Mouse (Mus musculus): ENCODE results near the gene Slc25a22.
"Not testable (repeated sequence)": the region's sequence is repeated elsewhere in the genome, so short reads cannot be mapped to it uniquely, and the experiment has no call there.

The Slc25a22 gene

DNA sequence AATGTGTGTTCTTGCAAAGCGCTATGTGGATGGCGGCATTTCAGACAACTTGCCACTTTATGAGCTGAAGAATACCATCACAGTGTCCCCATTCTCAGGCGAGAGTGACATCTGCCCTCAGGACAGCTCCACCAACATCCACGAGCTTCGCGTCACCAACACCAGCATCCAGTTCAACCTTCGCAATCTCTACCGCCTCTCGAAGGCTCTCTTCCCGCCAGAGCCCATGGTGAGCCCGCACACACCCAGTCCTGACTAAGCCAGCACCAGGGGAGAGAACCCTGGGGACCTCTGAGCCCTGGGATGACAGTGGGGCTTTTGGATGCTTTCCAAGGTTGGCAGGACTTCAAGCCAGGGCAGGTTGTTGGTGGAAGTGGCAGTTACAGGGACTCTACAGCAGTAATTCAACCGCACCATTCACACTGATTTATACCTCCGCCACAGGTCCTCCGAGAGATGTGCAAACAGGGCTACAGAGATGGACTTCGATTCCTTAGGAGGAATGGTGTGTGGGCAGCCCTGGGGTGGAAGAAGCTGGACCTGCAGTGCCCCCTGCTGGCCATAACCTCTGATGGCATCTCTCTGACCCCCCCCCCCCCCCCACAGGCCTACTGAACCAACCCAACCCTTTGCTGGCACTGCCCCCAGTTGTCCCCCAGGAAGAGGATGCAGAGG, 20.4 kb upstream of the Slc25a22 start:
- no peak for DNase-seq (ENCODE audit: low read depth)

DNA sequence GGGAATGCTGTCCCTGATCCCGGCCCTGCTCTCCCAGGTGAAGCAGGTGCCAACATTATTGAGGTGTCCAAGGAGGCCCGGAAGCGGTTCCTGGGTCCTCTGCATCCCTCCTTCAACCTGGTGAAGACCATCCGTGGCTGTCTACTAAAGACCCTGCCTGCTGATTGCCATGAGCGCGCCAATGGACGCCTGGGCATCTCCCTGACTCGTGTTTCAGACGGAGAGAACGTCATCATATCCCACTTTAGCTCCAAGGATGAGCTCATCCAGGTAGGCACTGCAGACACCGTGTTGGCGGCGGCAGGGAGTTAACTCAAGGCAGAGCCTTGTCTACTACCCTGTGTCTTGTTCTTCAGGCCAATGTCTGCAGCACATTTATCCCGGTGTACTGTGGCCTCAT, 19.5 kb upstream of the Slc25a22 start:
- DNase-seq (ENCODE audit: low read depth) = no peak

DNA sequence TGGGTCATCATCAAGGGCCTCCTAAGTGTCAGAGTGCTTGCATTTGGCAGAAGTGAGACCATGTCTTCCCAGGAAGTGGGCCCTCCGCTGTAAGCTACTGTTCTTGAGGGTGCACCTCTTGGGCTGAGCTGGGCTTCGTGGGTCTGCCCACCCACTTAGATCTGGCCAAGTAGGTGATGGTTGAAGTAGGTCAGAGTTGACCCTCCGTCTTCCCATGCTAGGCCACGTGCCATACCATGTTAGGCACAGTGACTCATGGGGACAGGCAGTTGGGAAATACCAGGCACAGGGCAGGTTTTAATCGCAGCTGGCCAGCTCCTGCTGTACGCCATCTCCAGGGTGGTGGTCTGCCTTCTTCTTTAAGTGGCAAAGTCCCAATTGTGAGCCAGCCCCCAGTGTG, 19.0 kb upstream of the Slc25a22 start:
- no peak for DNase-seq (ENCODE audit: low read depth)

DNA sequence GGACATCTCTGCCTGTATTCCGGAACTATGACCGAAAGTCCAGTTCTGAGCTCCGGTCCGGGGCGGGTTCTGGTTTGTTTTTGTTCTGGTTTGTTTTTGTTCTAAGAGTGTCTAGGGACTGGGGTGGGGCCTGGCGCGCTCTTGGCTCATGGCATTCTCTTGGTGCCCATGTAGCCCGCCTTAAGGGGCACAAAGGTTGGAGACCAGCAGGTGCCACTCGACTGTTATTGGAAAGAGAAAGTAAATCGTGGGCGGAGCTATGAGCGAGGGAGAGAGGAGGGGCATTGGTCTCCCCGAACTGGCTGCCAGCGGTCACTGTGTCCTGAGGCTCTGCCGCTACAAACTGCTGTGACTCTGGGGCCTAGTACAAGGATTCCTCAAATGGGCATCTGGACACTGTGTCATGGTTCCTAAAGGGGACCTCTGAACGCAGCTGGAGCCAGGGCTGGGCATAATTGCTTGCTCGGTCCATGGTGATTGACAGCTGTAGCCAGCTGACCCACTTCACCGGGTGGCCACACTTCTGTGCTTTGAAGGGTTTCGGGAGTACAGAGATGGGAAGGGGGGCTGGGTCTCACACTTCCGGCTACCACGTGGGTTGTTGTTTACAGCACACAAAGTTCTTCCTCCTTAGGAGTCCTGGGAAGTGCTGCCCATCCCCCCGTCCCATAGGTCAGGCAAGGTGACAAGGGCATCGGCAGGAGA, 18.1 kb upstream of the Slc25a22 start:
- DNase-seq (ENCODE audit: low read depth) = no peak

DNA sequence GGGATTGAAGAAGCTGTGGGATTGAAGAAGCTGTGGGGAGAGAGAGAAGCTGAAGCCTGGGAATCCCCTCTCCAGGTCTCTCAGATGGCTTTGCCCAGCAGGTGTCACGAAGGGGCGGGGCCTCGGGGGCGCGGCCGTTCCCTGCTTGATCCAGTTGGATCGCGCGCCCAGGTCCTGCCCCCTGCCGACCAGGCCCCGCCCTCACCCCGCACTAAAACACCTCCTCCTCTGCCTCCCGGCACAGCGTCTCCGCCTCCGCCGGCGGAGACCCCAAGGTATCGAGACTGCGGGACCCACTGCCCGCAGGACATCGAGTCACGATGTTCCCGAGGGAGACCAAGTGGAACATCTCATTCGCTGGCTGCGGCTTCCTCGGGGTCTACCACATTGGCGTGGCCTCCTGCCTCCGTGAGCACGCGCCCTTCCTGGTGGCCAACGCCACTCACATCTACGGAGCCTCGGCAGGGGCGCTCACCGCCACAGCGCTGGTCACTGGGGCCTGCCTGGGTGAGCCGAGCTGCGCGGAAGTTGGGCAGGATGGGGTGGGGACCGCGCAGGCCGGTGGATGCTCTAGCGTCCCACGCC, 17.4 kb upstream of the Slc25a22 start, which contains the start of gene Pnpla2:
TSS of gene Pnpla2 (plus strand) at position 232 of the 585 bp plus-strand sequence.
- DNase-seq (ENCODE audit: low read depth) = no peak

DNA sequence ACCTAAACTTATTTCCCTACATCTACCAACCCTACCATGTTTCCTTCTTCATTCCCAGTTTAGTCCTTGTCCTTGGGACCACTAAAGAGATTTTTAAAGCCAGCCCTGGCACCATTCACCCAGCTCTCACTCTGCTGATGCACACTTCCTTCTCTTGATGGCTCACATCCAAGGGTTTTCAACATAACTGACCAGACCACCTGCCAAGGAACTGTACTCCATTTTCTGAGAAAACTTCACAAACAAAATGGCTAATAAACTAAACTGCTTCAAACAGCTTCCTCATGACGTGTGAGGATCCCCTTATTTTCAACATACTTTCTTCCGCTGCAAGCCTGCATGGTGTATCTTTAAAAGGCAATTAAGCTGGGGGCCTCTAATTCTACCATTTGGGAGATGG, 15.9 kb upstream of the Slc25a22 start:
- no peak for DNase-seq (ENCODE audit: low read depth)

DNA sequence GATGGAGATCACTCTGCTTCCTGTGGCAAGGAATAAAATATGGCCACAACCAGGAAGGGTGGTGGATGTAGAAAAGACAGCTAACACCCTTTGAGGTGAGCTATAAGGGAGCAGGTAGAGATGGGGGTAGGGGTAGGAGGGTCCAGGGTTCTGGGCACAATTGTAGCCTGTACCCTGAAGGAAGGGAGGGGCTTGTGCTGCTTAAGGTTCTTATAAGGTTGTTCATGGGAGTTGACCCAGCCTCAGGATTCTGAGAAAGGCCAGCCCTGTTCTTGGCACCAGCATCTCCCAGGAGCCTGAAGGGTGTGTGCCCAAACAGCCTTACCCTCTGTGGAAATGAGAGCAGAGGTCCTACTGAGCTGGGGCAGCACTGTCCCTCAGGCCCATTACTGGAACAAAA, 14.2 kb upstream of the Slc25a22 start:
- DNase-seq (ENCODE audit: low read depth) = no peak

DNA sequence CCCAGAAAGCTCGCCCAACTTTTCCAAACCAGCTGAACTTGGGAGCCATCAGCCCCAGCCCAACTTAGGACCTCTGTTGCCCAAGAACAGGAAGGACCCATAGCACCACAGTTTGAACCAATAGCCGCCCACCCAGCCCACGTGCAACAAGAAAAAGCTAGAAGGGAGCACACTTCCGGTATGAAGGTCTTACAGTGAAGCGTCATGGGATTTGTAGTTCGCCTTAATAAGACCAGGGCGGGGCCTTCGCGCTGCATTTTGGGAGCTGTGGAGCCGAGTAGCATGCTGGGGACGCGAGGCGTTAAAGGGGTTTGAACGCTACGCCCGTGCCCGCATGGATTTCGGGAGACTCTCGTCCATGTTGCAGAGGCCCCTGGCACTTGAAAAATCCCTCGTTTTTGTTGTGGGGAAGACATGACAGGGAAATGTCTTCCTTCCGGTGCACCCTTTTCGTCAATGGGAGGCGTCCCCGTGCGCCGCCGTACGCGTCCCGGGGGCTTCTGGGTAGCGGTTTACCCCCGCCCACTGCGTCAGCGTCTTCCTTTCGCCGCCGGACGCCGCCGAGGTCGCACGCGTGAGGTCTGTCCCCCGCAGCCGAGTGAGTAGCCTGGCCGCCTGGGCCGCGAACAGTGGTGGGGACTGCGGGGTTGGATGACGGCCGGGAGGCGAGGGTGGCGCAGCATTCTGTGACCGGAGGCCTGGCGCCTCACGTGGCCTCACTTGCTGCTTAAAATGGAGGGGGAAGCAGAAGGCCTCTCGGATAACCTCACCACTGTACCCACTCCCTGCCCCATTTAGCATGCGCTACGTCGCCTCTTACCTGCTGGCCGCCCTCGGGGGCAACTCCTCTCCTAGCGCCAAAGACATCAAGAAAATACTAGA, 9.7 kb upstream of the Slc25a22 start, which contains the start of gene Rplp2:
TSS of gene Rplp2 (plus strand) at position 261 of the 882 bp plus-strand sequence.
- DNase-seq (ENCODE audit: low read depth) = peak; percentile 84

DNA sequence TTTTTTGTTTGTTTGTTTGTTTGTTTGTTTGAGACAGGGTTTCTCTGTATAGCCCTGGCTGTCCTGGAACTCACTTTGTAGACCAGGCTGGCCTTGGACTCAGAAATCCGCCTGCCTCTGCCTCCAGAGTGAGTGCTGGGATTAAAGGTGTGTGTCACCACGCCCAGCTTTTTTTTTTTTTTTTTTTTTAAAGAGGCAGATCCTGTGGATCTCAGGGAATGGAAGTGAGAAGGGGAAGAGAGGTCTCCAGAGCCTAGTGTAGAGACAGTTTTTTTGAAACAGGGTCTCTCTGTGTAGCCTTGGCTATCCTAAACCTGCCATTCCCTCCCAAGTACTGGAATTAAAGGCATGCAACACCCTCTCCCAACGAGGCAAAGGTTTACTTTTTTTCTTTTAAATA, 8.7 kb upstream of the Slc25a22 start:
- DNase-seq (ENCODE audit: low read depth) = not testable (repeated sequence)

DNA sequence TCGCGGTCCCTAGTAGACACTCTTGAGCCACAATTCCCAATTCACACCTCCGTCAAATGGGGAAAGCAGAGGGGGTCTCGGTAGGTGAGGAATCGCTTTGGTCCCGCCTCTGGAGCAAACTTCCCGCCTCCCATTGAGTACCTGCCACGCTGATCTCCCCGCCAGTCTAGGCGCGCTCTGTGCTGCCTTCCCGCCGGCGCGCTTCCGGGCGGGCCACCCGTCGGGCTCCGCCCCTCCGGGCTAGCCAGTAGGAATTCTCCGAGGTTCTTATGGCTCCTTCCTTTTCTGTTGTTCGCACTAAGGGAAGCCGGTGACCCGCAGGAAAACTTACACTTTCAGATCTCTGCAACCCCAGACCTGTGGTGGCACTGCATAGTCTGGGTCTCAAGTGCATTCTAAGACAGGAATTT, 6.1 kb upstream of the Slc25a22 start, which contains the start of gene Pidd1:
TSS of gene Pidd1 (minus strand) at position 198 of the 410 bp plus-strand sequence.
- no peak for DNase-seq (ENCODE audit: low read depth)

DNA sequence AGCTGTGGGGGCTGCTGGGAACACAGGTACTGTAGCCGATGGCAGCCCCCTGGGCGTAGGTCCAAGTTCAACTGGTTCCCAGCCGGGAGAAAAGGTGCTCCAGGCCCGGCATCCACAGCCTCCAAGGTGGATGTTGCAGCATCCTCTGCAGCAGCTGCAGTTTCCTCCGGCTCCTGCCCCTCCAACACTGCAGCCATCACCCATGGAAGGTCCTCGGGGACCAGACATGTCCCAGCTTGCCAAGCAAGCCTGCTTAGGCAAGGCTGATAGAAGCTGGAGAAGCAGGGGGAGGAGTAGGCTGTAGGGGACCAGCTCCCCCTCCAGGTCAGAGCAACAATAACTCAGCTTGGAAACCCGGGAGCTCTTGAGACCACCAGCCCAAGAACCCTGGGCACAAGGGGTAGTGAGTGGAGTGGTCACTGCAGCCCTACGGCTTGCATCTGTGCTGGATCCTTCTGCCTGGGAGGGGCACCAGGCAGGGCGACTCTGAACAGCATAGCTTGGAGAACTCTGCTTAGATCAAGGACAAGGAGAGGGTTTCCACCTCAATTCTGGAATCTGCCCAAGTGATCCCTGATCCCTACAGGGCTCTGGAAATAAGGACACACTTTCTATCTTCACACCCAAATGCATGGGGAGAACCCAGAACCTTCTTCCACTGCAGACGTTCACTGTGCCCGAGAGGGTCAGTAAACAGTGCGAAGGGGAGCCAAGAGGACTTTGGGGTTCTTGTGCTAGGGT, 5.6 kb upstream of the Slc25a22 start:
- DNase-seq (ENCODE audit: low read depth) = no peak

DNA sequence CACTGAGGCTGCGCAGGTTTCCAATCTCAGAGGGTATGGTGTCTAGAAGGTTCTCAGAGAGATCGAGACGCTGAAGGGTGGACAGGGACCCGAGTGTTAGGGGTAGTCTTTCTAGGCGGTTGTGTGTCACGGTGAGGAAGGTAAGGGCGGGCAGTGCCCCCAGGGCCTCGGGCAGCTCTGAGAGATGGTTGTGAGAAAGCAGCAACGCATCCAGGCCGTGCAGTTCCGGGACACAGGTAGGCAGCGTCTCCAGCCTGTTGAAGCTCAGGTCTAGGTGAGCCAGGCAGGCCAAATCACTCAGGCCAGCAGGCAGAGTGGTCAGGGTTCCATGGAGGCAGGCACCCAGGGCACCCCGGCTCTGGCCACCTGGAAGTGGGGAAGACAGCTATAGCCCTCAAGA, 4.5 kb upstream of the Slc25a22 start:
- DNase-seq (ENCODE audit: low read depth) = no peak

DNA sequence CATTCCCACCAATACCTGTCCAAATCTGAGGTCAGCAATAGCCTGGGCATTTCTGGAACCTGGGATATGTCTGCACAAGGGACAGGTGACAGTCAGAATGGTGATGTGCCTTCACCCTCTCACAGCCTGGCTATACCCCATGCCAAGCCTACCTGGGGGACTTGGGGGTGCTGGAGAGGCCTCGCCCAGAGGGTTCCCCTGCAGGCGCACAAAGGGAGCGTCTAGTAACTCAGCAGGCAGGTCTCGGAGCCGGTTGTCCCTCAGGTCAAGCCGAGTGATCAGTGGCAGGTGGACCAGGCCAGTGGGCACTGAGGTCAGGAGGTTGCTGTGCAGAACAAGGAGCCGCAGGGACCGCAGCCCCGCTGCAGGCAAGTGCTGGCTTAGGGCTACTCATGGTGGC, 3.8 kb upstream of the Slc25a22 start:
- DNase-seq (ENCODE audit: low read depth) = no peak

DNA sequence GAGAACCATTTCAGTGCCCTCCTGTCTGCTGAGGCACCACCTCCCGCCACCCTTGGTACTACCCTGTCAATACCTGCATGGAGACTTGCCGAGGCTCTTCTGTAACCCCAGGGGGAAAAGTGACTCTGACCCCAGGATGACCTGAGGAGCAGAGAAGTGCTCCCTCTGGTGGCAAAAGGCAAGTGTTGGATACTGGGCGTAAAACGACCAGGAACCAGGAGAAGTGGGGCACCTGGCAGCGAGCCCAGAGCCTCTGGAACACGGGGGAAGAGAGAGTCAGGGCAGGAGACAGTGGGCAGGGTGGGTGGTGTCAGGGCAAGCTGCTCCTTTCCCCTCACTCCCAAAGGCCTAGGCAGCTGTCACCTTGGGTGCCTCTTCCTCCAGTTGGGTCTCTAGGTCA, 2.9 kb upstream of the Slc25a22 start:
- no peak for DNase-seq (ENCODE audit: low read depth)

DNA sequence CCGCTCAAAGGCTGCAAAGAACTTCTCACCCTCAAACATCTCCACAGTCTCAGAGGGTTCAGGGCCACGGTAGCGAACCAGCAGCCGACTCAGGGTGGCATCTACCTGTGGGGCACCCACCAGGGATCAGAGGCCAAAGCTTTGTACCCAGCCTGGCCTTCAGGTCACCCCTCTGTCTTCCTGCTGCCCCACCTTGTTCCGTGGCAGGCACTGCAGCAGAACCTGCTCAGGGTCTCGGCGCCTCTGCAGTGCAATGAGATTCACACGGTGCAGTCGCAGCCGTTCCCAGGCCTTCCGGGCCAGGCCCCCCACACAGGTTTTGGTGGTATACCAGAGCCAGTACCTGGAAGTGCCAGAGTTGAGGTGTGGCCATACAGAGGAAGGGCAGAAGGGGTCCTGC, 2.1 kb upstream of the Slc25a22 start:
- DNase-seq (ENCODE audit: low read depth) = no peak

DNA sequence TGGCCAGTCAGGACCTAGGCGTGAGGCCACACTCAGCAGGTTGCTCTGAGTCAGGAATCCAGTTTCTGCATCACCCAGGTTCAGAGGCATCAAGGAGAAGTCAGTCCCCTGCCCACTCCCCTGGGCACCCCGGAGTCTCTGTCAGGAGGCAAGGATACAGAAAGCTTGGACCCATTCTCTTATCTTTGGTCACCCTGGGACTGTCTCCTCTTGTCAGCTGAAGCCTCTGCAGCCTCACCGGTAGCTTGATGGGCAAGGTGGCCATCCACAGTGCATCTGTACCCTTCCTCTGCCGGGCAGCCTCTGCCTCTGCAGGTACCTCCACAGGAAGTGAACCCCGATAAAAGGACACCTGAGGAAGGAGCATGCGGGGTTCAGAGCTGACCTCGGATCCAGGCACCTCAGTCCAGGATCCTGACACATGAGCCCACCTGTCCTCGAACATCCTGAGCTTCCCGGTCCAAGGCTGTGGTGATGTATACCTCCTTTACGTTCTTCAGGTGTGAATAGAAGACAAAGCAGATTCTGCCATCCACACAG, 1.5 kb upstream of the Slc25a22 start:
- DNase-seq (ENCODE audit: low read depth) = no peak

DNA sequence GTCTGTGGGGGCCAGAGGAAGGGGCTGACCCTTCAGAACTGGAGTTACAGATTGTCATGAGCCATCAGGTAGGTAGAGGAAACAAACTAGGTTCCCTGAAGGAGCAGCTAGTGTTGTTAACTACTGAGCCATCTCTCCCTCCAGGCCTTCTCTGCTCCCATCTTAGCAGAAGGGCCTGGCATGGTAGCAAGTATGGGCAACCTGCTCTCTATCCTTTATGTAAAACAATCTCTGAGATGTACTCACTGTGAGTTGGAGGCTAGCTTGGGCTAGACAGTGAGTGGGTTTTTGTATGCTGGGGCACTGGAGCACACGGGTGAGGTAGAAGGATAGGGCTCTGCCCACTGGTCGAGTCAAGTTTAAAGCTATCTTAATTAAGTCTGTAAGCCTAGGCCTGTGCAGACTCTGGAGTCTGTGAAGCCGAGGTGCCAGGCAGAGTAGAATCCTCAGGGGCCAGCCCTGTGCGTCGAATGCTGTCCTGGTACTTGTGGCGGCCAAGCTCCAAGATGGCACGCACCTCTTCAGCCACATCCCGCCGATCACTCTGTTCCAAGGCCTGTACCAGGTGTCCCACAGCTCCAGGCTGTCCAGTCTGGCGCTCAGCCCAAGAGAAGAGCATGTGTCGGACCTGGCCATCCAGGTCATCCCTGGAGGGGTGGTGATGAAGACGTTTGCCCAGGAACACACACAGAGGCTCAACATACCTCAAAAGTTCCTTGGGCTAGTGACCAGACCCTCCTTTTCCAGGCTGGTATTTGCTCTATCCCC, 693 bp upstream of the Slc25a22 start:
- no peak for DNase-seq (ENCODE audit: low read depth)

DNA sequence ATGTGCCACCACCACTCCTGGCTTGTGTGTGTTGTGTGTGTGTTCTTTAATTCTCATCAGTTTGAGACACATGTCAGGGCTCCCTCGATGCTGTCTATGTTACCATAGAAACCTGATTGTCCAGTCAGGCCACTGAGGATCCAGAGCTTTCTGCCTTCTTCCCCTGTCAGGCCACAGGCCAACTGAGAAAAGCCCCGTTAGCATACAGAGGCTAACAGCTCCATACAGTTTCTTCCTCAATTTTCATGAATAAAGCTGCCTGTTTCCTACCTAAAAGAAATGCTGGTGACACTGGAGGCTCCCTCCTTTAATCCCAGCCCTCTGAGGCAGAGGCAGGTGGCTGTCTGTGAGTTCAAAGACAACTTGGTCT, 1.2 kb downstream of the Slc25a22 start:
- DNase-seq (ENCODE audit: low read depth) = no peak

DNA sequence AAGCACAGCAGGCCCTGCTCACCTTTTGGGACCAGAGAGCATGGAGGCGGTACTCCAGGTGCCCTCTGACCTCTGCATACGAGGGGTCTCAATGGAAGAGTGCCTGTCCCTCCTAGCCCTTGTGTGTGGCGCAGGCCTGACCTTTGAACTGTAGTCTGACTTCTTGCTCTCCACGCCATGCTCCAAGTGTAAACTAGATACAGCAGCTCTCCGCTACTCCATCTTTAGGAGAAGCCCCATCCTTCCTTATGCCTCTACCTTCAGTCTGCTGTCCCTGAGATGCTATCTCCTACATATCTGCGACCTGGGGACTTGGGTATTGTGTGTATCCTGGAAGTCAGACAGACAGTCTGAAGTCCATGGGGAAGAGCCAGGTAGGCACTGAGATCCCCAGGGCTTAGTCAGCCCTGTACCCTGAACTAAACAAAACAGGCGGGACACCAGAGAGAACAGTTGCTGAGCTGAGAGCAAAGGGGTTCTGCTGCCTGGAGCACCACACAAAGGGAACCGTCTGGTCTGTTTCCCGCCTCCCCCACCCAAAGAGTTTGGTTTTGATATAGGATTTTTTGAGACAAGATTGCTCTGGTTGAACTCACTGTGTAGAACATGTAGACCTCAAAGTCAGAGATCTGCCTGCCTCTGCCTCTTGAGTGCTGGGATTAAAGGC, 1.7 kb downstream of the Slc25a22 start:
- DNase-seq (ENCODE audit: low read depth) = no peak

Data from fibroblast of lung, adult 2 months (primary cell).